Mouse (Mus musculus) activated CD4-positive, CD25-positive, alpha-beta regulatory T cell, adult 9 weeks (primary cell): Measurements from ENCODE around the gene Cacng6. TPM values are rescaled to one million over a fixed set of nuclear protein-coding genes. Genes with fewer than 3 reads are reported as not detected.

ENCODE experiments used
- polyA plus RNA-seq: library from polyadenylated mRNA; unstranded; fragments of 100-300 nt; shearing (Covaris generic); gene quantifications from one replicate; pipeline ENCODE4 v1.2.1, GENCODE M21; 2017

Gene Cacng6
- not detected for polyA plus RNA-seq

GRCm38 (mm10) chr7:3423895-3424294 is at the start of gene Cacng6:
TSS of gene Cacng6 (plus strand) at chr7:3424195.

DNA sequence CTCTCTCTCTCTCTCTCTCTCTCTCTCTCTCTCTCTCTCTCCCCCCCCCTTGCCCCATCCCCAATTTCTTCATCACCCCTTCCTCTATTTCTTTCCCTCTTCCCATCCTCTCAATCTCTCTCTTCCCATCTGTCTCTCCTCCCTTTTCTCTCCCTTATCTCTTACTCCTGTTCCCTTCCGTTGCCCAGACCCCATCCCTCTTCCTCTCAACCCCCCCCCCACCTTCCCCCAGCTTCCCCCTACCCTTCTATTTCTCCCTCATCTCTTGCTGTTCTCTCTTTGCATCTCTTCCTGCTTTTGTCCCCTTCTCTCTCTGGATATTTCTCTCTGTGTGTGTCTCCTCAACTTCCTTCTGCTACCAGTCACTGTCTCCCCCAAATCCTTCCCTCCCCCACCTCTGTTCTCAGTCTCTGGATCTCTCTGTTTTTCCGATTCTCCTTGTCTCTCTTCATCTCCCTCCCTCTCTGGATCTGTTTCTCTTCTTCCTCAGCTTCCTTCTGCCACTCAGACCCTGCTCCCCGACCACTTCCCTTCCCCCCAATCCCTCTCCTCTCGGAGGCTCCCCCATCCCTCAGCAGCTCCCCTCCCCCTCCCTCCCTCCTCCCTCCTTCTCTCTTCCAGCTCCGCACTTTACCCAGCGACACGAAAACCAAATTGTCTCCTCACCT is 33.4 kb upstream of the Cacng6 start, which contains the start of gene Cacng8:
TSS of gene Cacng8 (plus strand) at position 271 of the 668 bp plus-strand sequence.

Other genes with a start within 250 kb of the Cacng6 start
- gene Nlrp12, start 174.5 kb upstream of the Cacng6 start, polyA plus RNA-seq, result not detected
- 14.6 TPM for gene Myadm, start 135.1 kb upstream of the Cacng6 start, polyA plus RNA-seq
- 0.28 TPM for gene Prkcg, start 135.0 kb upstream of the Cacng6 start, polyA plus RNA-seq
- gene Cacng7, start 91.2 kb upstream of the Cacng6 start, polyA plus RNA-seq, result not detected
- not detected for gene Cacng8, start 33.5 kb upstream of the Cacng6 start, polyA plus RNA-seq
- not detected for gene Tarm1, start 78.4 kb downstream of the Cacng6 start, polyA plus RNA-seq
- gene Oscar, start 192.0 kb downstream of the Cacng6 start, polyA plus RNA-seq, result not detected
- gene Ndufa3, start 193.2 kb downstream of the Cacng6 start, polyA plus RNA-seq, result 542 TPM
- gene Tfpt, start 205.7 kb downstream of the Cacng6 start, polyA plus RNA-seq, result 48.3 TPM
- gene Prpf31, start 205.8 kb downstream of the Cacng6 start, polyA plus RNA-seq, result 93.8 TPM
- gene Cnot3, start 221.1 kb downstream of the Cacng6 start, polyA plus RNA-seq, result 115 TPM
- 25.6 TPM for gene Leng1, start 241.6 kb downstream of the Cacng6 start, polyA plus RNA-seq